Mouse (Mus musculus) hindbrain, embryonic 11.5 days (tissue): ENCODE data around the gene Olfr655. TPM values are rescaled to one million over a fixed set of nuclear protein-coding genes. Genes with fewer than 3 reads are reported as not detected.
A peak's percentile ranks its signal among the peaks of the same experiment; 100 is the strongest.

Source experiments
- ATAC-seq: fragments of 200-750 bp; cut with Nextera tagmentation; 2 replicates; pipeline ENCODE4 v1.8.0; 2017; ENCODE audit warnings: mild to moderate bottlenecking, moderate TSS enrichment, moderate library complexity; ENCODE audit not compliant: low FRiP score
- DNase-seq: peaks from one replicate; pipeline ENCODE4 v3.0.0-alpha.2; 2015; ENCODE audit warnings: low spot score
- H3K27ac ChIP-seq: fragments of 300-500 bp; sonication (generic); 2 replicates; pipeline ENCODE4 v1.5.1; 2014; ENCODE audit warnings: mild to moderate bottlenecking, low read depth, low read length
- H3K27me3 ChIP-seq: fragments of 300-500 bp; sonication (generic); 2 replicates; pipeline ENCODE4 v1.6.1; 2014; ENCODE audit warnings: mild to moderate bottlenecking, low read length, moderate library complexity, mixed read lengths; ENCODE audit not compliant: control insufficient read depth, insufficient read depth
- H3K36me3 ChIP-seq: fragments of 300-500 bp; sonication (generic); 2 replicates; pipeline ENCODE4 v1.6.1; 2014; ENCODE audit warnings: mild to moderate bottlenecking, low read length, moderate library complexity, mixed read lengths; ENCODE audit not compliant: control insufficient read depth, insufficient read depth
- H3K4me1 ChIP-seq: fragments of 300-500 bp; sonication (generic); replicated peaks from 2 replicates; pipeline ENCODE4 v1.6.1; 2014; ENCODE audit warnings: low read length, mixed read lengths; ENCODE audit not compliant: control insufficient read depth, insufficient read depth
- H3K4me2 ChIP-seq: fragments of 300-500 bp; sonication (generic); replicated peaks from 2 replicates; pipeline ENCODE4 v1.6.1; 2014; ENCODE audit warnings: mild to moderate bottlenecking, low read depth, low read length
- H3K4me3 ChIP-seq: fragments of 300-500 bp; sonication (generic); 2 replicates; pipeline ENCODE4 v1.5.1; 2014; ENCODE audit warnings: low read depth, low read length
- H3K9ac ChIP-seq: fragments of 300-500 bp; sonication (generic); 2 replicates; pipeline ENCODE4 v1.6.1; 2014; ENCODE audit warnings: low read depth, low read length
- H3K9me3 ChIP-seq: fragments of 300-500 bp; sonication (generic); 2 replicates; pipeline ENCODE4 v1.6.1; 2016; ENCODE audit warnings: low read length; ENCODE audit not compliant: control insufficient read depth
- WGBS: fragments of 180-500 bp; shearing (Covaris S2); extraction: QIAGEN DNeasy Blood & Tissue Kit; methylation state at CpG from one replicate; pipeline ENCODE4 v1.1.7; 2014; 5-methylcytosine and 5-hydroxymethylcytosine counted together
- polyA plus RNA-seq: library from polyadenylated mRNA; unstranded; fragments of >200 nt; fragmentation: Nextera tagmentation; extraction: Ambion mirVana; gene quantifications from 2 replicates; pipeline ENCODE4 v1.2.1, GENCODE M21; 2014

The Olfr655 gene
- polyA plus RNA-seq = not detected in 2 replicates

DNA sequence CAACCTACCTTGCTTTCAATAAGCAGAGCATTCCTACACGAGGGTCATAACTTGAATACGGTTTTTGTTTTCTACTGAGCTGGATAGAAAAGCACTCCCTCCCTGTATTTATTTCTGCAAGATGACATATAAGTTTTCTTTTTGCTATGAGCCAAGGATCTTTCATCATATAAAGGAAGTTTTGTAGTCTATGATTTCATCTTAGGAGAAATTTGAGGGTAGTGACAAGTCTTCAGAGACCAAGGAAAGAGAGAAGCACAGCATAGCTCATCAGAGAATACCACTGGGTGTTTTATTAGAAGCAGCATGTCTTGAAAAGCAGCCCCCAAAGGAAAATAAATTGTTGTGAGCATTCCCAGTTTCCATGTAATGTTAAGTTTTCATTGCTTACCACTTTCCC, at the start of gene Olfr655:
Gene Olfr655, minus strand, starts transcription at position 101 of the 400 bp plus-strand sequence.
- H3K4me1 ChIP-seq = no peaks in the 10 kb centered on the region
- 90% methylated on average over 2 of the region's 2 CpGs for WGBS
- ATAC-seq (no peak), DNase-seq (no peak)
- no peak within 1 kb of the TSS for H3K9ac ChIP-seq
- H3K27me3 ChIP-seq = no peaks in the 10 kb centered on the region
- H3K4me3 ChIP-seq = no peak within 1 kb of the TSS
- no peak within 1 kb of the TSS for H3K27ac ChIP-seq
- H3K36me3 ChIP-seq = no peaks in the 10 kb centered on the region
- H3K9me3 ChIP-seq = no peaks in the 10 kb centered on the region
- no peak within 1 kb of the TSS for H3K4me2 ChIP-seq

DNA sequence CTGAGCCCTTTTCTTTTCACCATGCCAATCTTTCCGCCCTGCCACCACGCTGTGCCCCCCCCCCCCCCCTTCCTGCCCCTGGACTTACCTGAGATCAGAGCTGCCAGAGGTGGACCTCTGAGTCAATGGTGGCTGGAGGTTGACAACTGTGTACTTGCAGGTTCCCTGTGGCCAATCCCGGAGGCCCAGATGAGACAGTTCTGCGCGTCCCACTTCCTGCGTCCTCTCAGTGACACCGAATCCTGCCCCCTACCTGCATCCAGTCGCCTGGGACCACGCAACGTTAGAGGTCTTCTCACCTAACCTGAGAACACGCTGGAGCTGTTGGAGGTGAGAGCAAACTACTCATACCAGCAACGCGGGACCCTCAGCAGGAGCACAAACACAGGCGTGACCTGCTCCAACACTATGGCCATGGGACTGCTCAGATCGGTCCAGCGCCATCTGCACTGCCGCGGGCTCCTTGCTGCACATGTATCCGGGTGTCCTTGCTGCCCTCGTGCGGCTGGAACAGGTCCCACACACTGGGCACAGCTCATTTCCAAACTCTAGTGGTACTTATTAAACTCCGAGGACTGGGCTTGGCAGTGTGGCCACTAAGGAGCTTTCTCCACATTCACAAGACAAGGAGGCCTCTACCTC, 45.4 kb upstream of the Olfr655 start, which contains the start of gene Olfr658:
Gene Olfr658, minus strand, starts transcription at position 465 of the 642 bp plus-strand sequence.
- 0 out of 2 replicates have a peak within 1 kb of the TSS, but pooled peaks have one; percentile 45 for H3K9ac ChIP-seq
- ATAC-seq (peak; percentile 95), DNase-seq (peak; percentile 66)
- H3K4me2 ChIP-seq = peak within 1 kb of the TSS; percentile 21
- H3K36me3 ChIP-seq = no peaks in the 10 kb centered on the region
- H3K4me3 ChIP-seq = peak within 1 kb of the TSS; percentile 18
- WGBS = 27% methylated on average over 20 of the region's 22 CpGs
- no peaks in the 10 kb centered on the region for H3K9me3 ChIP-seq
- H3K27ac ChIP-seq = no peak within 1 kb of the TSS
- H3K27me3 ChIP-seq = no peaks in the 10 kb centered on the region
- no peaks in the 10 kb centered on the region for H3K4me1 ChIP-seq

DNA sequence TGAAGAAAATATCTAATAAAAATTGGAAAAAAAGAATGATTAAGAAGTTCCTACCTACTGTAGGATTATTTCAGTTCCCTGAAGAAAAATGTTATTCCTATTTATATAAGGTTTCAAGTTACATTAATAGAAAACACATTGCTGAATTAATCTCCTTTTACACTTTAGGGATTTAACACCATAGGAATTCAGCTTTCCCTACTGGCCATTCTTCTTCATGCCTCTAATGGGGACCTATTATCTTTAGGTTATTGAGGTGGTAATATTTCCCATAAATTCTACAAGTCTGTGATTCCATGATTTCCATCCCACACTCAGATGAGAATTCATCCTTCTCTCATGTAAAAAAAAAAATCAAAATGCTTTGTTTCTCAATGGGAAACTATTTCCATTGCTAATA, 22.9 kb upstream of the Olfr655 start, which contains the start of gene Olfr657:
Gene Olfr657, plus strand, starts transcription at position 301 of the 400 bp plus-strand sequence.
- H3K4me3 ChIP-seq = no peak within 1 kb of the TSS
- H3K9me3 ChIP-seq = no peaks in the 10 kb centered on the region
- DNase-seq (no peak), ATAC-seq (no peak)
- H3K9ac ChIP-seq = no peak within 1 kb of the TSS
- H3K27me3 ChIP-seq = no peaks in the 10 kb centered on the region
- H3K4me2 ChIP-seq = no peak within 1 kb of the TSS
- H3K36me3 ChIP-seq = no peaks in the 10 kb centered on the region
- no peaks in the 10 kb centered on the region for H3K4me1 ChIP-seq
- no peak within 1 kb of the TSS for H3K27ac ChIP-seq

DNA sequence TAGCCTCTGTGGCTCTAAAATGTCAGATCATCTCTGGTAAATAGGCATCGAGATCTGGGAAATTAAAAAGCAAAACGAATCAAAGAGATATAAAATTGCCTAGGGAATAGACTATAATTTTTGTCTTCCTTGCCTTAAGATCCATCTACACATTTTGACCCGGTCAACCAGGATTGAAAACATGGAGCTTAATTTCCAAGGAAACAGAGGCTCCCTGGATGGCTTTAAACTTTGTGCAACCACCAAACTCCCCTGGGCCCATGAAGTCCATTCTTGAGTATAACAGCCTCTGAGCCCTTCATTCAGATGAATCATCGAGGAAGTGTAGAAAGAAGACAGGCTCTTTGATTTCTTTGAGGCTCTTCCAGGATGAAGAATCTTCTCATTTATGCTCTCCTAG, 12.1 kb upstream of the Olfr655 start, which contains the start of gene Olfr656:
Gene Olfr656, plus strand, starts transcription at position 301 of the 400 bp plus-strand sequence.
- Histone ChIP-seq H3K27me3 (no peaks in the 10 kb centered on the region), H3K4me2 (no peak within 1 kb of the TSS), H3K9me3 (no peaks in the 10 kb centered on the region), H3K27ac (no peak within 1 kb of the TSS), H3K9ac (no peak within 1 kb of the TSS), H3K4me3 (no peak within 1 kb of the TSS), H3K36me3 (no peaks in the 10 kb centered on the region), H3K4me1 (no peaks in the 10 kb centered on the region)
- DNase-seq = no peak
- WGBS = 87% methylated on average over 4 of the region's 4 CpGs
- ATAC-seq = no peak

DNA sequence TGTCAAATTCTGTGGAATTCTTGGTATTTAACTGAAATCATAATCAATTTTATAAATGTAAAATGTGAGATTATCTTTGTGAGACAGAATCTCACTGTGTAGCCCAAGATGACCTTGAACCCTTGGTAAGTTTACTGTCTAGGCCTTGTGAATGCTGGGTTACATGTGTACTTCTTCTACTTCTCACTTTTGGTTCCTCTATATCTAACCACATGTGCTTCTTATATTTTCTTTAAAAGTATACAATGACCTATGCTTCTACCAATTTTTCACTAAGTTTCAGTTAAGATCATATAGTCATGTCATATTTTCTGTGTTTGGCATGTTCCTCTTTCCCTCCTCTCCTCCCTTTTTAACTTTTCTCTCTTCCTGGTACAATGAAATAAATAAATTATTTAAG, 3.1 kb upstream of the Olfr655 start:
- ATAC-seq (no peak), DNase-seq (no peak)
- no peak overlapping the region for H3K4me2 ChIP-seq
- no peaks in the 10 kb centered on the region for H3K36me3 ChIP-seq
- no peak overlapping the region for H3K4me3 ChIP-seq
- no peaks in the 10 kb centered on the region for H3K27me3 ChIP-seq
- no peaks in the 10 kb centered on the region for H3K4me1 ChIP-seq
- H3K27ac ChIP-seq = no peak overlapping the region
- H3K9me3 ChIP-seq = no peaks in the 10 kb centered on the region
- H3K9ac ChIP-seq = no peak overlapping the region

DNA sequence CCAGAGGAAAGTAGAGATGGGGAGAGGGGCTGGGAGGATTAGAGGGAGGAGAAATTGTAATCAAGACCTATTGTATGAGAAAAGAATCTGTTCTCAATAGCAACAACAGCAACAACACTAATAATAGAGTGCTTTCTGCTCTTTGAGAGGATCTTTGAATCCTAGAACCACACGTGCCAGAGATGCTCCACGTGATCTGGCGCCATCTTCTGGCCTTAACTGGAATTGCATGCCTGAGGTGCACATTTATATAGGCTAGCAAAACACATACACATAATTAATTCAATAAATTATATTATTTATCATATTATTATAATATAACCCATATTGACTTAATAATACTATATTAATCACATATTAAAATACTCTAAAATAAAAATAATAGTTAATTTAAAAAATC, 1.6 kb upstream of the Olfr655 start:
- WGBS = 4% methylated on average over 3 of the region's 3 CpGs
- no peak; the same call in 1 of the 2 replicates for ATAC-seq

DNA sequence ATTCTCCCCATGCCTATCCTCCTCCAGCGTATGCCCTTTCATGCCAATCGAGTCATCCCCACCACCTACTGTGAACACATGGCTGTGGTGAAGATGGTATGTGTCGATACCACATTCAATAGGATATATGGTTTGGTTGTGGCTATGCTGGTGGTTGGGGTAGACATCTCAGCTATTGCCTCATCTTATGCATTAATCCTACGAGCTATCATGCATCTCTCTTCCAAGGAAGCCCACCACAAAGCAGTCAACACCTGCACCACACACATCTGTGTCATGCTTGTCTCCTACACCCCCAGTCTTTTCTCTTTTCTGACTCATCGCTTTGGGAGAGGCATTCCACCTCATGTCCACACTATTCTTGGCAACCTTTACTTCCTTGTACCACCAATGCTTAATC, 13.3 kb downstream of the Olfr655 start:
- Histone ChIP-seq H3K27ac (no peak overlapping the region), H3K27me3 (no peaks in the 10 kb centered on the region), H3K4me1 (no peaks in the 10 kb centered on the region), H3K4me3 (no peak overlapping the region), H3K36me3 (no peaks in the 10 kb centered on the region), H3K9ac (no peak overlapping the region), H3K4me2 (no peak overlapping the region), H3K9me3 (no peaks in the 10 kb centered on the region)
- ATAC-seq (no peak), DNase-seq (no peak)
- 87% methylated on average over 5 of the region's 5 CpGs for WGBS

More for the DNA sequence above, 1.6 kb upstream of the Olfr655 start:
- Histone ChIP-seq H3K4me1 (no peaks in the 10 kb centered on the region), H3K27ac (no peak overlapping the region), H3K27me3 (no peaks in the 10 kb centered on the region), H3K9ac (no peak overlapping the region), H3K9me3 (no peaks in the 10 kb centered on the region), H3K4me2 (no peak overlapping the region), H3K36me3 (no peaks in the 10 kb centered on the region), H3K4me3 (no peak overlapping the region)
- peak; percentile 59 for DNase-seq

DNA sequence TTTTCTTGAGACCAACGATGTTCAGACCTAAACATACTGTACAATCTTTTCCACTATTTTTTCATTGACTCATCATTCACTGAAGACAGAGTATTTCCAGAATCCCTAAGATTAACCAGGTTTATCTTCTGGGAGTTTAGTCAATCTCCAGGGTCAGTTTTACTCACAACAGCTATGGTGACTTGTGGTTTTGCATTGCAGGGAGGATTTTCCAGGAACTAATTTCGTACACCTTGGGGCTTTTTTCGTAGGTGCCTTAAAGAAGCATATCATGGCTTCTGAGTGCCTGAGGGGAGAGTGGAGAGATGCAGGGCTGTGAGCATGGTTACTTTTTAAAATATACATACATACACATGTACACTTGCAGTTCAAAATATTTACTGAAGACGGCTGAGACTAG, 14.9 kb downstream of the Olfr655 start, which contains the start of gene Olfr654:
Gene Olfr654, plus strand, starts transcription at position 301 of the 400 bp plus-strand sequence.
- Histone ChIP-seq H3K36me3 (no peaks in the 10 kb centered on the region), H3K27me3 (no peaks in the 10 kb centered on the region), H3K4me1 (no peaks in the 10 kb centered on the region), H3K9me3 (no peaks in the 10 kb centered on the region), H3K27ac (no peak within 1 kb of the TSS), H3K4me3 (no peak within 1 kb of the TSS), H3K4me2 (no peak within 1 kb of the TSS), H3K9ac (no peak within 1 kb of the TSS)
- ATAC-seq = no peak
- no peak for DNase-seq
- 92% methylated on average over 4 of the region's 4 CpGs for WGBS

DNA sequence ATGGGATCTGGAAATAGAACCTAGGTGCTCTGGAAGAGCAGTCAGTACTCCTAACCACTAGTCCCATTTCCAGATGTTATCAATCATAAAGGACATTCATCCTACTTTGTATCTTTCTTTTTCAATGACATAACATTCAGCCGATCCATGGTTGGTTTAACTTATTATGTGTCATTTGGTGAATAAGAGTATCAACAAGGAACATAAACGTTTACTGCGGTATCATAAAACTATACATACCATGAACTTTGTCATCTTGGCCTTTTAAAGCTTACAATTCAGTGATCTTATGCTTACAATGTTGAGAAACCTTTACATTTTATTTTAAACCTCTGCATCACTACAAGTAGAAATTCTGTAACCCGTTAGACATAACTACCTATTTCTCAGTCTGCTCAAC, 20.1 kb downstream of the Olfr655 start:
- H3K4me2 ChIP-seq = no peak overlapping the region
- ATAC-seq = no peak
- no peaks in the 10 kb centered on the region for H3K36me3 ChIP-seq
- H3K9me3 ChIP-seq = no peaks in the 10 kb centered on the region
- WGBS = 93% methylated on average over 4 of the region's 4 CpGs
- H3K4me1 ChIP-seq = no peaks in the 10 kb centered on the region
- no peak overlapping the region for H3K9ac ChIP-seq
- H3K4me3 ChIP-seq = no peak overlapping the region
- no peak overlapping the region for H3K27ac ChIP-seq
- no peak for DNase-seq
- no peaks in the 10 kb centered on the region for H3K27me3 ChIP-seq
